Comparison of ENCODE assay signal across 11 mouse cellular contexts in genomic region chr1:166160111-166160510, GRCm38 (mm10). TPM values are rescaled to one million over a fixed set of nuclear protein-coding genes. Genes with fewer than 3 reads are reported as not detected.
DNase-seq lines count a peak whose midpoint lies in the region; ATAC-seq and TF ChIP-seq lines count a peak whose summit lies in the region.
"Had no signal": no experiment of that assay in that cellular context is flagged by ENCODE, and none has a peak within 500 bp of the region (broad histone marks: within the 10 kb centered on the region; RNA-seq: fewer than 3 reads in every experiment).

No protein-coding gene starts in this region.

- no peaks in the 10 kb centered on the region for H3K9me3 ChIP-seq in heart, embryonic 12.5 days (replicated peaks)
- H3K9me3 ChIP-seq in E14TG2a.4 (ENCODE audit: low read length) = peaks cover 61% of the 10 kb centered on the region
- H3K9me3 ChIP-seq in forebrain, embryonic 15.5 days = no peaks in the 10 kb centered on the region
- H3K9me3 ChIP-seq in midbrain, embryonic 13.5 days = no peaks in the 10 kb centered on the region

- peaks cover 50% of the 10 kb centered on the region for H3K27me3 ChIP-seq in heart, embryonic 12.5 days (replicated peaks)
- no peaks in the 10 kb centered on the region for H3K27me3 ChIP-seq in E14TG2a.4 (ENCODE audit: insufficient read depth, low read length)
- H3K27me3 ChIP-seq in forebrain, embryonic 15.5 days = peaks cover 9% of the 10 kb centered on the region; the same call in 1 of the 2 replicates
- peaks cover 22% of the 10 kb centered on the region for H3K27me3 ChIP-seq in midbrain, embryonic 13.5 days

- no peak for DNase-seq in heart, adult 18-20 months
- DNase-seq in embryo, embryonic 10.5 days (ENCODE audit: low spot score) = no peak
- DNase-seq in MN1 (ENCODE audit: low spot score) = no peak
- DNase-seq in layer of hippocampus, adult 9-11 months = no peak

- H3K9ac ChIP-seq in heart, embryonic 12.5 days = no peak overlapping the region
- no peak overlapping the region for H3K9ac ChIP-seq in forebrain, embryonic 15.5 days (replicated peaks)
- H3K9ac ChIP-seq in midbrain, embryonic 13.5 days (replicated peaks) = no peak overlapping the region
- H3K9ac ChIP-seq: liver, embryonic 14.5 days had no signal

- no peak overlapping the region for H3K27ac ChIP-seq in heart, embryonic 12.5 days (ENCODE audit: poor library complexity, severe bottlenecking)
- no peak overlapping the region for H3K27ac ChIP-seq in forebrain, embryonic 15.5 days (replicated peaks)
- no peak overlapping the region for H3K27ac ChIP-seq in midbrain, embryonic 13.5 days
- H3K27ac ChIP-seq: liver, embryonic 14.5 days had no signal

- TF ChIP-seq CTCF in E14TG2a.4 (conservative IDR thresholded peaks at IDR 0.05; ENCODE audit: low read length) = no peak

- H3K36me3 ChIP-seq in heart, embryonic 12.5 days = no peaks in the 10 kb centered on the region
- peaks cover 96% of the 10 kb centered on the region for H3K36me3 ChIP-seq in E14TG2a.4 (ENCODE audit: insufficient read depth, low read length)
- no peaks in the 10 kb centered on the region for H3K36me3 ChIP-seq in forebrain, embryonic 15.5 days
- H3K36me3 ChIP-seq in midbrain, embryonic 13.5 days = no peaks in the 10 kb centered on the region

- H3K4me3 ChIP-seq in heart, embryonic 12.5 days = no peak overlapping the region
- 0 out of 2 replicates have a peak overlapping the region, but pooled peaks have one; percentile 11 for H3K4me3 ChIP-seq in E14TG2a.4 (replicated peaks; ENCODE audit: low read length)
- no peak overlapping the region for H3K4me3 ChIP-seq in forebrain, embryonic 15.5 days
- peak overlapping the region; percentile 18; the same call in 1 of the 2 replicates for H3K4me3 ChIP-seq in midbrain, embryonic 13.5 days (replicated peaks)

- 47% methylated on average over 5 of the region's 5 CpGs for WGBS in heart, embryonic 12.5 days
- 55% methylated on average over 5 of the region's 5 CpGs for WGBS in forebrain, embryonic 15.5 days
- 50% methylated on average over 5 of the region's 5 CpGs for WGBS in midbrain, embryonic 13.5 days

- ATAC-seq in heart, embryonic 12.5 days (ENCODE audit: insufficient number of reproducible peaks, low FRiP score) = no peak
- peak; percentile 24; the same call in 1 of the 2 replicates for ATAC-seq in forebrain, embryonic 15.5 days (replicated peaks)
- peak; percentile 5; the same call in 1 of the 2 replicates for ATAC-seq in midbrain, embryonic 13.5 days

- 0 out of 2 replicates have a peak, but pooled peaks cover 3% of the 10 kb centered on the region for H3K4me1 ChIP-seq in heart, embryonic 12.5 days (replicated peaks)
- peaks cover 52% of the 10 kb centered on the region for H3K4me1 ChIP-seq in E14TG2a.4 (replicated peaks; ENCODE audit: low read depth, low read length)
- peaks cover 3% of the 10 kb centered on the region; the same call in 1 of the 2 replicates for H3K4me1 ChIP-seq in forebrain, embryonic 15.5 days
- peaks cover 4% of the 10 kb centered on the region; the same call in 1 of the 2 replicates for H3K4me1 ChIP-seq in midbrain, embryonic 13.5 days (replicated peaks)

- peak overlapping the region; percentile 55; the same call in 1 of the 2 replicates for H3K4me2 ChIP-seq in heart, embryonic 12.5 days
- peak overlapping the region; percentile 38; the same call in 1 of the 2 replicates for H3K4me2 ChIP-seq in forebrain, embryonic 15.5 days (replicated peaks)
- peak overlapping the region; percentile 48 for H3K4me2 ChIP-seq in midbrain, embryonic 13.5 days (replicated peaks)

RNA-seq across cellular contexts. Expression of gene Gpa33, which starts 30.1 kb away (rescaled TPM):
- 0.10 and 0.15 TPM in 2 replicates for polyA plus RNA-seq in heart, embryonic 12.5 days (2016; fragmentation: Nextera tagmentation; extraction: Ambion mirVana)
- total RNA-seq in heart, adult 18-20 months (2021) = not detected
- not detected in 2 replicates for polyA plus RNA-seq in forebrain, embryonic 15.5 days (2015; fragmentation: Nextera tagmentation; extraction: Ambion mirVana)
- 0.17 TPM in 1 of 2 replicates, not detected in the other for polyA plus RNA-seq in midbrain, embryonic 13.5 days (2015; fragmentation: Nextera tagmentation; extraction: Ambion mirVana)
- total RNA-seq: gastrocnemius, adult 8-10 months; layer of hippocampus, postnatal 10 days had no signal

RNA-seq across cellular contexts. Expression of gene Dusp27, which starts 32.4 kb away (rescaled TPM):
- 65.9 and 68.8 TPM in 2 replicates for polyA plus RNA-seq in heart, embryonic 12.5 days (2016; fragmentation: Nextera tagmentation; extraction: Ambion mirVana)
- 10 to 100 TPM; 34.7 to 40.0 TPM for total RNA-seq in heart, adult 18-20 months (2021)
- polyA plus RNA-seq in forebrain, embryonic 15.5 days (2015; fragmentation: Nextera tagmentation; extraction: Ambion mirVana) = 0.86 and 0.98 TPM in 2 replicates
- polyA plus RNA-seq in midbrain, embryonic 13.5 days (2015; fragmentation: Nextera tagmentation; extraction: Ambion mirVana) = 1.2 and 1.3 TPM in 2 replicates

Comparison
In these comparisons a context has a peak if more than half of its experiments do, and no peak if none do; other contexts are left out.
1. H3K4me3 ChIP-seq: peak in E14TG2a.4 (single experiment) and midbrain, embryonic 13.5 days (single experiment); none in heart, embryonic 12.5 days (single experiment) and forebrain, embryonic 15.5 days (single experiment).
2. RNA of gene Dusp27, which starts 32.4 kb away (polyA plus RNA-seq): 65.9 to 68.8 TPM in heart, embryonic 12.5 days; 1.2 to 1.3 TPM in midbrain, embryonic 13.5 days and 0.86 to 0.98 TPM in forebrain, embryonic 15.5 days; every median in the first group is over 10 times any median in the second.
3. Peak in every context shown above with its lines, with median percentiles within 50 percentile points of each other: H3K4me2 ChIP-seq.